Mouse (Mus musculus) urinary bladder, postnatal 10 days (tissue): ENCODE data around the gene Kdr.

Experiments used
- DNase-seq: peaks from one replicate; pipeline ENCODE4 v3.0.0; 2022; ENCODE audit warnings: low spot score

Gene Kdr

GRCm38 (mm10) chr5:75978374-75979100 lies at the start of gene Kdr:
Gene Kdr, minus strand, starts transcription at chr5:75978458.
- DNase-seq = no peak

GRCm38 (mm10) chr5:76026805-76027204 lies 48.5 kb upstream of the Kdr start:
- DNase-seq = no peak

- no peak for DNase-seq
These were observed 47.9 kb upstream of the Kdr start for GRCm38 (mm10) chr5:76025996-76026665.

GRCm38 (mm10) chr5:76023011-76023773 lies 44.9 kb upstream of the Kdr start:
- no peak for DNase-seq

- no peak for DNase-seq
These were observed 44.2 kb upstream of the Kdr start for GRCm38 (mm10) chr5:76022436-76022835.

- DNase-seq = no peak
These were observed 40.1 kb upstream of the Kdr start for GRCm38 (mm10) chr5:76018321-76018720.

- no peak for DNase-seq
These were observed 37.8 kb upstream of the Kdr start for GRCm38 (mm10) chr5:76016086-76016485.

- no peak for DNase-seq
These were observed 35.7 kb upstream of the Kdr start for GRCm38 (mm10) chr5:76013881-76014431.

GRCm38 (mm10) chr5:76006403-76006802 lies 28.1 kb upstream of the Kdr start:
- no peak for DNase-seq

- DNase-seq = no peak
These were observed 12.0 kb upstream of the Kdr start for GRCm38 (mm10) chr5:75990212-75990611.

GRCm38 (mm10) chr5:75987530-75987929 lies 9.3 kb upstream of the Kdr start:
- DNase-seq = no peak

- no peak for DNase-seq
These were observed 2.5 kb upstream of the Kdr start for GRCm38 (mm10) chr5:75980521-75981311.

- DNase-seq = no peak
These were observed 850 bp upstream of the Kdr start for GRCm38 (mm10) chr5:75979108-75979507.

GRCm38 (mm10) chr5:75977441-75978373 lies 551 bp downstream of the Kdr start:
- DNase-seq = no peak

GRCm38 (mm10) chr5:75976696-75977095 lies 1.6 kb downstream of the Kdr start:
- DNase-seq = no peak

- DNase-seq = no peak
These were observed 2.9 kb downstream of the Kdr start for GRCm38 (mm10) chr5:75975398-75975797.

GRCm38 (mm10) chr5:75974543-75975130 lies 3.6 kb downstream of the Kdr start:
- DNase-seq = no peak

- DNase-seq = no peak
These were observed 8.4 kb downstream of the Kdr start for GRCm38 (mm10) chr5:75969887-75970286.

- no peak for DNase-seq
These were observed 15.7 kb downstream of the Kdr start for GRCm38 (mm10) chr5:75962558-75962957.

- no peak for DNase-seq
These were observed 16.4 kb downstream of the Kdr start for GRCm38 (mm10) chr5:75961741-75962469.
